Mouse (Mus musculus) limb, embryonic 13.5 days (tissue): ENCODE data around the gene Slx1b. TPM values are rescaled to one million over a fixed set of nuclear protein-coding genes. Genes with fewer than 3 reads are reported as not detected.
"Not testable (repeated sequence)": the region's sequence is repeated elsewhere in the genome, so short reads cannot be mapped to it uniquely, and the experiment has no call there.

Source experiments
- ATAC-seq: fragments of 200-750 bp; cut with Nextera tagmentation; 2 replicates; pipeline ENCODE4 v1.8.0; 2017; ENCODE audit warnings: low read depth, moderate number of reproducible peaks, moderate TSS enrichment; ENCODE audit not compliant: low FRiP score
- H3K27ac ChIP-seq: fragments of 300-500 bp; sonication (generic); 2 replicates; pipeline ENCODE4 v1.5.1; 2015; ENCODE audit warnings: inconsistent platforms, mild to moderate bottlenecking, moderate library complexity
- H3K27me3 ChIP-seq: fragments of 300-500 bp; sonication (generic); 2 replicates; pipeline ENCODE4 v1.6.1; 2015; ENCODE audit warnings: mild to moderate bottlenecking, inconsistent platforms
- H3K36me3 ChIP-seq: fragments of 300-500 bp; sonication (generic); 2 replicates; pipeline ENCODE4 v1.6.1; 2015; ENCODE audit warnings: inconsistent platforms, mild to moderate bottlenecking, moderate library complexity
- H3K4me1 ChIP-seq: fragments of 300-500 bp; sonication (generic); 2 replicates; pipeline ENCODE4 v1.6.1; 2015; ENCODE audit warnings: inconsistent platforms
- H3K4me2 ChIP-seq: fragments of 300-500 bp; sonication (generic); replicated peaks from 2 replicates; pipeline ENCODE4 v1.6.1; 2015; ENCODE audit warnings: inconsistent platforms, mild to moderate bottlenecking, moderate library complexity
- H3K4me3 ChIP-seq: fragments of 300-500 bp; sonication (generic); 2 replicates; pipeline ENCODE4 v1.5.1; 2015; ENCODE audit warnings: moderate library complexity, mild to moderate bottlenecking, inconsistent platforms
- H3K9ac ChIP-seq: fragments of 300-500 bp; sonication (generic); 2 replicates; pipeline ENCODE4 v1.6.1; 2015; ENCODE audit warnings: mild to moderate bottlenecking, inconsistent platforms
- H3K9me3 ChIP-seq: fragments of 300-500 bp; sonication (generic); 2 replicates; pipeline ENCODE4 v1.6.1; 2016; ENCODE audit warnings: inconsistent platforms
- WGBS: fragments of 180-500 bp; shearing (Covaris S2); methylation state at CpG from one replicate; pipeline ENCODE4 v1.1.7; 2015; 5-methylcytosine and 5-hydroxymethylcytosine counted together
- polyA plus RNA-seq: library from polyadenylated mRNA; unstranded; fragments of >200 nt; fragmentation: Nextera tagmentation; extraction: Ambion mirVana; gene quantifications from 2 replicates; pipeline ENCODE4 v1.2.1, GENCODE M21; 2015

Slx1b gene
- polyA plus RNA-seq, 1 experiment from 2014 or later, result 15.9 TPM

GRCm38 (mm10) chr7:126691676-126692075 is 3.9 kb downstream of the Slx1b start:
- H3K4me1 ChIP-seq, result peaks cover 18% of the 10 kb centered on the region
- no peaks in the 10 kb centered on the region for H3K27me3 ChIP-seq
- H3K27ac ChIP-seq, result no peak overlapping the region
- WGBS, result 97% methylated on average over 4 of the region's 5 CpGs
- ATAC-seq, result no peak
- no peaks in the 10 kb centered on the region for H3K9me3 ChIP-seq
- peaks cover 36% of the 10 kb centered on the region for H3K36me3 ChIP-seq
- no peak overlapping the region for H3K9ac ChIP-seq
- H3K4me2 ChIP-seq, result no peak overlapping the region
- no peak overlapping the region for H3K4me3 ChIP-seq

- WGBS, result 87% methylated on average over 3 of the region's 3 CpGs
- Histone ChIP-seq H3K27ac (no peak overlapping the region), H3K4me2 (no peak overlapping the region), H3K9ac (no peak overlapping the region), H3K4me3 (no peak overlapping the region), H3K36me3 (peaks cover 36% of the 10 kb centered on the region), H3K4me1 (peaks cover 14% of the 10 kb centered on the region), H3K27me3 (no peaks in the 10 kb centered on the region), H3K9me3 (no peaks in the 10 kb centered on the region)
- ATAC-seq, result no peak
These were observed 4.8 kb downstream of the Slx1b start for GRCm38 (mm10) chr7:126690737-126691136.

GRCm38 (mm10) chr7:126689021-126689420 is 6.6 kb downstream of the Slx1b start:
- Histone ChIP-seq H3K9me3 (no peaks in the 10 kb centered on the region), H3K36me3 (peaks cover 36% of the 10 kb centered on the region), H3K4me3 (no peak overlapping the region), H3K4me1 (peaks cover 7% of the 10 kb centered on the region), H3K27me3 (no peaks in the 10 kb centered on the region), H3K27ac (no peak overlapping the region), H3K9ac (no peak overlapping the region), H3K4me2 (no peak overlapping the region)
- WGBS, result 77% methylated on average over 3 of the region's 3 CpGs
- no peak for ATAC-seq

- not testable (repeated sequence) for H3K9me3 ChIP-seq, H3K4me1 ChIP-seq, H3K4me3 ChIP-seq, ATAC-seq, H3K4me2 ChIP-seq, H3K27ac ChIP-seq, H3K27me3 ChIP-seq, H3K9ac ChIP-seq
- 67% methylated on average over 4 of the region's 4 CpGs for WGBS
- peaks cover 36% of the 10 kb centered on the region for H3K36me3 ChIP-seq
These were observed 7.4 kb downstream of the Slx1b start for GRCm38 (mm10) chr7:126688156-126688555.

- ATAC-seq, result no peak
- Histone ChIP-seq H3K27me3 (no peaks in the 10 kb centered on the region), H3K4me2 (no peak overlapping the region), H3K27ac (no peak overlapping the region), H3K4me1 (peaks cover 4% of the 10 kb centered on the region; the same call in 1 of the 2 replicates), H3K9ac (no peak overlapping the region), H3K36me3 (peaks cover 9% of the 10 kb centered on the region), H3K4me3 (no peak overlapping the region), H3K9me3 (no peaks in the 10 kb centered on the region)
- WGBS, result 94% methylated on average over 5 of the region's 5 CpGs
These were observed 14.4 kb downstream of the Slx1b start for GRCm38 (mm10) chr7:126681221-126681620.

GRCm38 (mm10) chr7:126679683-126680082 is 15.9 kb downstream of the Slx1b start:
- ATAC-seq, result no peak
- no peaks in the 10 kb centered on the region for H3K27me3 ChIP-seq
- no peak overlapping the region for H3K4me3 ChIP-seq
- peaks cover 17% of the 10 kb centered on the region for H3K36me3 ChIP-seq
- peaks cover 6% of the 10 kb centered on the region; the same call in 1 of the 2 replicates for H3K4me1 ChIP-seq
- 91% methylated on average over 5 of the region's 5 CpGs for WGBS
- H3K9ac ChIP-seq, result no peak overlapping the region
- H3K9me3 ChIP-seq, result no peaks in the 10 kb centered on the region
- no peak overlapping the region for H3K4me2 ChIP-seq
- H3K27ac ChIP-seq, result no peak overlapping the region

GRCm38 (mm10) chr7:126678545-126679341 is 16.8 kb downstream of the Slx1b start:
- no peak for ATAC-seq
- no peaks in the 10 kb centered on the region for H3K9me3 ChIP-seq
- peaks cover 6% of the 10 kb centered on the region; the same call in 1 of the 2 replicates for H3K4me1 ChIP-seq
- no peak overlapping the region for H3K27ac ChIP-seq
- no peak overlapping the region for H3K4me2 ChIP-seq
- peaks cover 22% of the 10 kb centered on the region for H3K36me3 ChIP-seq
- H3K9ac ChIP-seq, result no peak overlapping the region
- H3K27me3 ChIP-seq, result no peaks in the 10 kb centered on the region
- WGBS, result 71% methylated on average over 8 of the region's 8 CpGs
- no peak overlapping the region for H3K4me3 ChIP-seq

GRCm38 (mm10) chr7:126676631-126677220 is 18.9 kb downstream of the Slx1b start:
- Histone ChIP-seq H3K4me2 (no peak overlapping the region), H3K4me3 (no peak overlapping the region), H3K27me3 (no peaks in the 10 kb centered on the region), H3K36me3 (peaks cover 40% of the 10 kb centered on the region), H3K27ac (no peak overlapping the region), H3K9ac (no peak overlapping the region), H3K4me1 (peaks cover 6% of the 10 kb centered on the region; the same call in 1 of the 2 replicates), H3K9me3 (no peaks in the 10 kb centered on the region)
- ATAC-seq, result no peak
- WGBS, result 72% methylated on average over 4 of the region's 4 CpGs

GRCm38 (mm10) chr7:126676207-126676606 is 19.4 kb downstream of the Slx1b start, which contains the start of gene Sult1a1:
Sult1a1 (minus strand) TSS chr7:126676432.
- Histone ChIP-seq H3K4me2 (0 out of 2 replicates have a peak within 1 kb of the TSS, but pooled peaks have one; percentile 0), H3K9ac (no peak within 1 kb of the TSS; the same call in 1 of the 2 replicates), H3K27ac (peak within 1 kb of the TSS; percentile 2; the same call in 1 of the 2 replicates), H3K36me3 (peaks cover 45% of the 10 kb centered on the region), H3K4me1 (peaks cover 6% of the 10 kb centered on the region; the same call in 1 of the 2 replicates), H3K9me3 (no peaks in the 10 kb centered on the region), H3K4me3 (no peak within 1 kb of the TSS), H3K27me3 (no peaks in the 10 kb centered on the region)
- ATAC-seq, result peak; percentile 64; the same call in 1 of the 2 replicates
- WGBS, result 68% methylated on average over 1 of the region's 1 CpGs

GRCm38 (mm10) chr7:126675104-126675503 is 20.5 kb downstream of the Slx1b start:
- no peak overlapping the region for H3K4me2 ChIP-seq
- ATAC-seq, result no peak
- H3K27me3 ChIP-seq, result no peaks in the 10 kb centered on the region
- H3K4me1 ChIP-seq, result peaks cover 6% of the 10 kb centered on the region; the same call in 1 of the 2 replicates
- H3K27ac ChIP-seq, result no peak overlapping the region
- WGBS, result 95% methylated on average over 8 of the region's 8 CpGs
- H3K36me3 ChIP-seq, result peaks cover 51% of the 10 kb centered on the region
- H3K9ac ChIP-seq, result no peak overlapping the region
- no peaks in the 10 kb centered on the region for H3K9me3 ChIP-seq
- H3K4me3 ChIP-seq, result no peak overlapping the region

GRCm38 (mm10) chr7:126672111-126672510 is 23.5 kb downstream of the Slx1b start:
- H3K9ac ChIP-seq, result no peak overlapping the region
- H3K9me3 ChIP-seq, result no peaks in the 10 kb centered on the region
- H3K4me2 ChIP-seq, result no peak overlapping the region
- no peak overlapping the region for H3K4me3 ChIP-seq
- H3K36me3 ChIP-seq, result peaks cover 63% of the 10 kb centered on the region
- H3K27ac ChIP-seq, result no peak overlapping the region
- peaks cover 6% of the 10 kb centered on the region; the same call in 1 of the 2 replicates for H3K4me1 ChIP-seq
- ATAC-seq, result no peak
- WGBS, result 97% methylated on average over 9 of the region's 9 CpGs
- H3K27me3 ChIP-seq, result no peaks in the 10 kb centered on the region

- Histone ChIP-seq H3K27me3 (no peaks in the 10 kb centered on the region), H3K4me2 (no peak overlapping the region), H3K9ac (no peak overlapping the region), H3K4me3 (no peak overlapping the region), H3K9me3 (no peaks in the 10 kb centered on the region), H3K4me1 (no peaks in the 10 kb centered on the region), H3K27ac (no peak overlapping the region), H3K36me3 (peaks cover 77% of the 10 kb centered on the region)
- 89% methylated on average over 3 of the region's 3 CpGs for WGBS
- ATAC-seq, result no peak
These were observed 25.4 kb downstream of the Slx1b start for GRCm38 (mm10) chr7:126670152-126670551.
